In the genomic region with DNA sequence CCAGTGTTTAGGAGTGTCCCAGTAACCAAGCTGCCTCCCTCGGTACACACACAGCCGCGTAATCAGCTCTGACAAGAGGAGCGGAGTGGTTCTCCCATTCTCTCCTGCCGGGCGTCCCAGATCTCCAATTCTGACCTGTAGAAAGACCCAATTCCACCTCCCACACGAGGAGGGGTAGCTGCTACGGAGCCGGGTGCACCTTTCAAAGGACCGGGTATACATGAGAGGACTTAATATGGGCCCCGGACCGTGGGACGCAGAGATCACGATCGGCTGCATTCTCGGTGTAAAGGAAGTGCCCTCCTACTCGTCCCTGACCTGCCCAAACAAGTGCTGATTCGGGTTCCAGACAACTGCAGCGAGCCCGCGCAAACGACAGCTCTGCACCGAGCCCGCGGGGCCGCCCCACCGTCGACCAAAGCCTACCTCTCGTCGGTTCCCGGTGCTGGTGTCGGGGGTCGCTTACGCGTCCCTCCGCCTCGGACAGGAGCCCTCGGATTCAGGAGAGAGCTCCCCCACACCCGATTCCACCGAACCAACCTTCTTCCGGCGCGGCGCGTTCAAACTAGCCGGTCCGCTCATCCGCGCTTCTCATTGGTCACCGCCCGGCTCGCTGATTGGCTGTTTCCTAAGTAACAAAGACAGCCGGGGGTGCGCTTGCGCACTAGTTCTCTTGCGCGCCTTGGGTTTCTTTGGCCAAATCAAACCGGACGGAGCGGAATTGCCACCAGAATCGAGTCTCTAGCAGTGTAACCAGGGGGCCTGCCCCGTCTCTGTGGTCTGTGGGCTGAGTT, we compare ENCODE assay signal across 8 mouse cellular contexts. TPM values are rescaled to one million over a fixed set of nuclear protein-coding genes. Genes with fewer than 3 reads are reported as not detected.
DNase-seq lines count a peak whose midpoint lies in the region; ATAC-seq and TF ChIP-seq lines count a peak whose summit lies in the region.

Gene Kif18b (minus strand): TSS at position 568 of the 794 bp plus-strand sequence.

- H3K4me2 ChIP-seq in lung, postnatal 0 days (replicated peaks; ENCODE audit: low read depth, low read length) = peak within 1 kb of the TSS; percentile 68

- H3K4me3 ChIP-seq in hindbrain, embryonic 10.5 days = peak within 1 kb of the TSS; percentile 83
- H3K4me3 ChIP-seq in lung, postnatal 0 days (ENCODE audit: low read depth, low read length) = peak within 1 kb of the TSS; percentile 60

- peaks cover 45% of the 10 kb centered on the region for H3K4me1 ChIP-seq in hindbrain, embryonic 10.5 days (replicated peaks)
- H3K4me1 ChIP-seq in lung, postnatal 0 days (ENCODE audit: insufficient read depth, low read depth, low read length) = peaks cover 2% of the 10 kb centered on the region; the same call in 1 of the 2 replicates

- H3K27ac ChIP-seq in hindbrain, embryonic 10.5 days = peak within 1 kb of the TSS; percentile 95
- peak within 1 kb of the TSS; percentile 70 for H3K27ac ChIP-seq in lung, postnatal 0 days (ENCODE audit: low read length)

- peak; percentile 97 for DNase-seq in MN1 (ENCODE audit: low spot score)
- peak; percentile 93 for DNase-seq in cerebellum, adult 9-10 months
- DNase-seq in hindbrain, embryonic 10.5 days (ENCODE audit: low spot score) = peak; percentile 98
- DNase-seq in layer of hippocampus, adult 9-11 months = peak; percentile 94
- peak; percentile 98 for DNase-seq in lung, postnatal 0 days (ENCODE audit: low spot score)
- DNase-seq in ovary, postnatal 14 days (ENCODE audit: low spot score) = peak; percentile 85
- DNase-seq in thymus, postnatal 14 days = peak; percentile 94

- H3K27me3 ChIP-seq in hindbrain, embryonic 10.5 days (ENCODE audit: insufficient read depth, poor library complexity, severe bottlenecking) = no peaks in the 10 kb centered on the region
- no peaks in the 10 kb centered on the region for H3K27me3 ChIP-seq in lung, postnatal 0 days (replicated peaks; ENCODE audit: insufficient read depth, low read length)

- under 1% methylated on average over 62 of the region's 62 CpGs for WGBS in hindbrain, embryonic 10.5 days
- 1% methylated on average over 60 of the region's 62 CpGs for WGBS in lung, postnatal 0 days

- H3K36me3 ChIP-seq in hindbrain, embryonic 10.5 days = peaks cover 34% of the 10 kb centered on the region
- H3K36me3 ChIP-seq in lung, postnatal 0 days (ENCODE audit: insufficient read depth, low read length) = no peaks in the 10 kb centered on the region

- TF ChIP-seq EP300 in lung, postnatal 0 days (IDR thresholded peaks at IDR 0.05) = no peak

- peak; percentile 96 for ATAC-seq in frontal cortex, adult (ENCODE audit: low TSS enrichment)
- ATAC-seq in lung, postnatal 0 days = peak; percentile 97

- no peaks in the 10 kb centered on the region for H3K9me3 ChIP-seq in hindbrain, embryonic 10.5 days
- H3K9me3 ChIP-seq in lung, postnatal 0 days (ENCODE audit: low read length) = no peaks in the 10 kb centered on the region

- H3K9ac ChIP-seq in lung, postnatal 0 days (replicated peaks; ENCODE audit: low read depth) = no peak within 1 kb of the TSS

- no peak for TF ChIP-seq CTCF in lung, postnatal 0 days (IDR thresholded peaks at IDR 0.05)

RNA-seq across cellular contexts. Expression of gene Kif18b, which starts in this region (rescaled TPM):
- polyA plus RNA-seq in hindbrain, embryonic 10.5 days (2016; fragmentation: Nextera tagmentation; extraction: Ambion mirVana) = 11.6 and 12.2 TPM in 2 replicates
- polyA plus RNA-seq in lung, postnatal 0 days (2015; fragmentation: Nextera tagmentation; extraction: Ambion mirVana) = 0.33 and 0.36 TPM in 2 replicates

Comparison
In these comparisons a context has a peak if more than half of its experiments do, and no peak if none do; other contexts are left out.
1. Peak in every context shown above with its lines: DNase-seq, ATAC-seq, H3K4me3 ChIP-seq and H3K27ac ChIP-seq.
2. Peak in DNase-seq, ATAC-seq, H3K4me3 ChIP-seq, H3K27ac ChIP-seq and H3K4me2 ChIP-seq in lung, postnatal 0 days; RNA of the gene not detected or under 1 TPM.